Mouse (Mus musculus): ENCODE results near the gene Invs. TPM values are rescaled to one million over a fixed set of nuclear protein-coding genes. Genes with fewer than 3 reads are reported as not detected.
A peak's percentile ranks its signal among the peaks of the same experiment; 100 is the strongest.

Gene Invs
- 5.6 and 5.8 TPM in 2 replicates for polyA plus RNA-seq (2014; fragmentation: Nextera tagmentation; extraction: Ambion mirVana)

- Histone ChIP-seq H3K27me3 (ENCODE audit: control insufficient read depth, insufficient read depth, low read length) (no peaks in the 10 kb centered on the region), H3K4me2 (ENCODE audit: low read depth, low read length) (peak within 1 kb of the TSS; percentile 57), H3K4me3 (ENCODE audit: low read depth, low read length) (peak within 1 kb of the TSS; percentile 70), H3K36me3 (replicated peaks; ENCODE audit: control insufficient read depth, insufficient read depth, low read depth, low read length) (no peaks in the 10 kb centered on the region), H3K4me1 (ENCODE audit: control insufficient read depth, insufficient read depth, low read length) (no peaks in the 10 kb centered on the region), H3K9me3 (replicated peaks; ENCODE audit: control insufficient read depth, low read length) (no peaks in the 10 kb centered on the region), H3K27ac (replicated peaks; ENCODE audit: low read depth, low read length) (0 out of 2 replicates have a peak within 1 kb of the TSS, but pooled peaks have one; percentile 13), H3K9ac (replicated peaks; ENCODE audit: low read length) (peak within 1 kb of the TSS; percentile 92)
- WGBS: 0% methylated on average over 38 of the region's 41 CpGs
- DNase-seq (ENCODE audit: low spot score) (peak; percentile 98), ATAC-seq (replicated peaks; ENCODE audit: insufficient number of reproducible peaks, low FRiP score, low TSS enrichment, low read depth) (peak; percentile 100)
Measured at GRCm38 (mm10) chr4:48279498-48280134, at the start of gene Invs, which contains the start of gene Erp44. Gene Invs (plus strand): TSS chr4:48279760. Gene Erp44 (minus strand): TSS chr4:48279558.

GRCm38 (mm10) chr4:48236721-48237120 lies 42.8 kb upstream of the Invs start:
- no peaks in the 10 kb centered on the region for H3K9me3 ChIP-seq (replicated peaks; ENCODE audit: control insufficient read depth, low read length)
- no peak overlapping the region for H3K9ac ChIP-seq (replicated peaks; ENCODE audit: low read length)
- no peaks in the 10 kb centered on the region for H3K4me1 ChIP-seq (ENCODE audit: control insufficient read depth, insufficient read depth, low read length)
- ATAC-seq (replicated peaks; ENCODE audit: insufficient number of reproducible peaks, low FRiP score, low TSS enrichment, low read depth) (no peak), DNase-seq (ENCODE audit: low spot score) (no peak)
- H3K4me2 ChIP-seq (ENCODE audit: low read depth, low read length): no peak overlapping the region
- H3K27me3 ChIP-seq (ENCODE audit: control insufficient read depth, insufficient read depth, low read length): no peaks in the 10 kb centered on the region
- H3K4me3 ChIP-seq (ENCODE audit: low read depth, low read length): no peak overlapping the region
- H3K36me3 ChIP-seq (replicated peaks; ENCODE audit: control insufficient read depth, insufficient read depth, low read depth, low read length): no peaks in the 10 kb centered on the region
- H3K27ac ChIP-seq (replicated peaks; ENCODE audit: low read depth, low read length): no peak overlapping the region
- WGBS: 79% methylated on average over 3 of the region's 3 CpGs

- no peaks in the 10 kb centered on the region for H3K4me1 ChIP-seq (ENCODE audit: control insufficient read depth, insufficient read depth, low read length)
- DNase-seq (ENCODE audit: low spot score): no peak
- no peak overlapping the region for H3K4me2 ChIP-seq (ENCODE audit: low read depth, low read length)
- WGBS: 93% methylated on average over 4 of the region's 4 CpGs
- no peaks in the 10 kb centered on the region for H3K36me3 ChIP-seq (replicated peaks; ENCODE audit: control insufficient read depth, insufficient read depth, low read depth, low read length)
- no peak overlapping the region for H3K27ac ChIP-seq (replicated peaks; ENCODE audit: low read depth, low read length)
- H3K9ac ChIP-seq (replicated peaks; ENCODE audit: low read length): no peak overlapping the region
- no peak for ATAC-seq (replicated peaks; ENCODE audit: insufficient number of reproducible peaks, low FRiP score, low TSS enrichment, low read depth)
- H3K9me3 ChIP-seq (replicated peaks; ENCODE audit: control insufficient read depth, low read length): no peaks in the 10 kb centered on the region
- no peaks in the 10 kb centered on the region for H3K27me3 ChIP-seq (ENCODE audit: control insufficient read depth, insufficient read depth, low read length)
- no peak overlapping the region for H3K4me3 ChIP-seq (ENCODE audit: low read depth, low read length)
Measured at GRCm38 (mm10) chr4:48239046-48239445, 40.5 kb upstream of the Invs start.

- DNase-seq (ENCODE audit: low spot score) (no peak), ATAC-seq (replicated peaks; ENCODE audit: insufficient number of reproducible peaks, low FRiP score, low TSS enrichment, low read depth) (no peak)
- 90% methylated on average over 4 of the region's 4 CpGs for WGBS
- Histone ChIP-seq H3K9ac (replicated peaks; ENCODE audit: low read length) (no peak overlapping the region), H3K36me3 (replicated peaks; ENCODE audit: control insufficient read depth, insufficient read depth, low read depth, low read length) (no peaks in the 10 kb centered on the region), H3K4me3 (ENCODE audit: low read depth, low read length) (no peak overlapping the region), H3K4me1 (ENCODE audit: control insufficient read depth, insufficient read depth, low read length) (no peaks in the 10 kb centered on the region), H3K4me2 (ENCODE audit: low read depth, low read length) (no peak overlapping the region), H3K9me3 (replicated peaks; ENCODE audit: control insufficient read depth, low read length) (no peaks in the 10 kb centered on the region), H3K27ac (replicated peaks; ENCODE audit: low read depth, low read length) (no peak overlapping the region), H3K27me3 (ENCODE audit: control insufficient read depth, insufficient read depth, low read length) (no peaks in the 10 kb centered on the region)
Measured at GRCm38 (mm10) chr4:48242482-48242881, 37.1 kb upstream of the Invs start.

GRCm38 (mm10) chr4:48243737-48244136 lies 35.8 kb upstream of the Invs start:
- 64% methylated on average over 1 of the region's 1 CpGs for WGBS
- DNase-seq (ENCODE audit: low spot score) (no peak), ATAC-seq (replicated peaks; ENCODE audit: insufficient number of reproducible peaks, low FRiP score, low TSS enrichment, low read depth) (no peak)
- Histone ChIP-seq H3K9ac (replicated peaks; ENCODE audit: low read length) (no peak overlapping the region), H3K4me2 (ENCODE audit: low read depth, low read length) (no peak overlapping the region), H3K4me3 (ENCODE audit: low read depth, low read length) (no peak overlapping the region), H3K9me3 (replicated peaks; ENCODE audit: control insufficient read depth, low read length) (no peaks in the 10 kb centered on the region), H3K27me3 (ENCODE audit: control insufficient read depth, insufficient read depth, low read length) (no peaks in the 10 kb centered on the region), H3K4me1 (ENCODE audit: control insufficient read depth, insufficient read depth, low read length) (no peaks in the 10 kb centered on the region), H3K36me3 (replicated peaks; ENCODE audit: control insufficient read depth, insufficient read depth, low read depth, low read length) (no peaks in the 10 kb centered on the region), H3K27ac (replicated peaks; ENCODE audit: low read depth, low read length) (no peak overlapping the region)

- H3K4me1 ChIP-seq (ENCODE audit: control insufficient read depth, insufficient read depth, low read length): no peaks in the 10 kb centered on the region
- ATAC-seq (replicated peaks; ENCODE audit: insufficient number of reproducible peaks, low FRiP score, low TSS enrichment, low read depth): no peak
Measured at GRCm38 (mm10) chr4:48244280-48244679, 35.3 kb upstream of the Invs start.

GRCm38 (mm10) chr4:48253266-48253665 lies 26.3 kb upstream of the Invs start:
- no peaks in the 10 kb centered on the region for H3K4me1 ChIP-seq (ENCODE audit: control insufficient read depth, insufficient read depth, low read length)
- H3K4me3 ChIP-seq (ENCODE audit: low read depth, low read length): no peak overlapping the region
- no peaks in the 10 kb centered on the region for H3K36me3 ChIP-seq (replicated peaks; ENCODE audit: control insufficient read depth, insufficient read depth, low read depth, low read length)
- H3K4me2 ChIP-seq (ENCODE audit: low read depth, low read length): no peak overlapping the region
- H3K27me3 ChIP-seq (ENCODE audit: control insufficient read depth, insufficient read depth, low read length): no peaks in the 10 kb centered on the region
- no peak for ATAC-seq (replicated peaks; ENCODE audit: insufficient number of reproducible peaks, low FRiP score, low TSS enrichment, low read depth)
- no peak overlapping the region for H3K27ac ChIP-seq (replicated peaks; ENCODE audit: low read depth, low read length)
- DNase-seq (ENCODE audit: low spot score): no peak
- H3K9me3 ChIP-seq (replicated peaks; ENCODE audit: control insufficient read depth, low read length): no peaks in the 10 kb centered on the region
- H3K9ac ChIP-seq (replicated peaks; ENCODE audit: low read length): no peak overlapping the region

More at GRCm38 (mm10) chr4:48244280-48244679, 35.3 kb upstream of the Invs start:
- WGBS: 80% methylated on average over 2 of the region's 2 CpGs
- H3K27ac ChIP-seq (replicated peaks; ENCODE audit: low read depth, low read length): no peak overlapping the region
- H3K4me3 ChIP-seq (ENCODE audit: low read depth, low read length): no peak overlapping the region
- H3K4me2 ChIP-seq (ENCODE audit: low read depth, low read length): no peak overlapping the region
- H3K36me3 ChIP-seq (replicated peaks; ENCODE audit: control insufficient read depth, insufficient read depth, low read depth, low read length): no peaks in the 10 kb centered on the region
- no peak overlapping the region for H3K9ac ChIP-seq (replicated peaks; ENCODE audit: low read length)
- H3K27me3 ChIP-seq (ENCODE audit: control insufficient read depth, insufficient read depth, low read length): no peaks in the 10 kb centered on the region
- DNase-seq (ENCODE audit: low spot score): no peak
- H3K9me3 ChIP-seq (replicated peaks; ENCODE audit: control insufficient read depth, low read length): no peaks in the 10 kb centered on the region

- WGBS: 96% methylated on average over 3 of the region's 3 CpGs
- Histone ChIP-seq H3K4me1 (ENCODE audit: control insufficient read depth, insufficient read depth, low read length) (no peaks in the 10 kb centered on the region), H3K9me3 (replicated peaks; ENCODE audit: control insufficient read depth, low read length) (no peaks in the 10 kb centered on the region), H3K9ac (replicated peaks; ENCODE audit: low read length) (no peak overlapping the region), H3K36me3 (replicated peaks; ENCODE audit: control insufficient read depth, insufficient read depth, low read depth, low read length) (no peaks in the 10 kb centered on the region), H3K27ac (replicated peaks; ENCODE audit: low read depth, low read length) (no peak overlapping the region), H3K4me2 (ENCODE audit: low read depth, low read length) (no peak overlapping the region), H3K27me3 (ENCODE audit: control insufficient read depth, insufficient read depth, low read length) (no peaks in the 10 kb centered on the region), H3K4me3 (ENCODE audit: low read depth, low read length) (no peak overlapping the region)
- DNase-seq (ENCODE audit: low spot score) (no peak), ATAC-seq (replicated peaks; ENCODE audit: insufficient number of reproducible peaks, low FRiP score, low TSS enrichment, low read depth) (no peak)
Measured at GRCm38 (mm10) chr4:48258045-48258444, 21.5 kb upstream of the Invs start.
